Mouse (Mus musculus): ENCODE measurements around the gene Sycp2l. TPM values are rescaled to one million over a fixed set of nuclear protein-coding genes. Genes with fewer than 3 reads are reported as not detected.

The Sycp2l gene
- polyA plus RNA-seq, 1 experiment from 2014 or later = not detected

DNA sequence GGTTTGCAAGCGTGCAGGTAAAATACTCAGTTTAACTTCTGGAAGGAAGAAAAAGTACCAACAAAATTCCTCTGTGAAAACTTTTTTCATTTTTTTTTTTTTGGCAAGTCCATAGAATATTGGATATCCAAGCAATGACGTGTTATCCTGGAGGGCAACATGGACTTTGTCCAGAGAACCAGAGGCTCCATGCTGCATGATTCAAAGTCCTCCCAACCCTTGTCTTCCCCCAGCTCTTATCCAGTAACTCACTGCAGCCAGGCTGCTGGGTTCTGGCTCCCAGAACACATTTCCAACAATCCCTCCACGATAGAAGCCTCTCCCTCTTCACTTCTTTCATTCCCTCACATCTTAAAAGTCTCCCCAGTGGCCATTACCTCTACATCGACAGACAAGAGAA, 97.2 kb downstream of the Sycp2l start:
- no peaks in the 10 kb centered on the region for H3K27me3 ChIP-seq (ENCODE audit: control insufficient read depth, insufficient read depth, low read length)
- WGBS = 88% methylated on average over 4 of the region's 4 CpGs
- H3K36me3 ChIP-seq (ENCODE audit: control insufficient read depth, insufficient read depth, low read length) = no peaks in the 10 kb centered on the region
- H3K4me2 ChIP-seq (replicated peaks; ENCODE audit: low read depth, low read length) = no peak overlapping the region
- no peak for ATAC-seq (ENCODE audit: low FRiP score)
- no peaks in the 10 kb centered on the region for H3K4me1 ChIP-seq (replicated peaks; ENCODE audit: control insufficient read depth, insufficient read depth, low read length)
- no peak overlapping the region for H3K4me3 ChIP-seq (ENCODE audit: low read depth, low read length)
- DNase-seq (ENCODE audit: low spot score) = no peak
- no peak overlapping the region for H3K27ac ChIP-seq (ENCODE audit: low read depth, low read length)
- no peaks in the 10 kb centered on the region for H3K9me3 ChIP-seq (ENCODE audit: control insufficient read depth, low read length)
- no peak overlapping the region for H3K9ac ChIP-seq (ENCODE audit: low read depth, low read length)

DNA sequence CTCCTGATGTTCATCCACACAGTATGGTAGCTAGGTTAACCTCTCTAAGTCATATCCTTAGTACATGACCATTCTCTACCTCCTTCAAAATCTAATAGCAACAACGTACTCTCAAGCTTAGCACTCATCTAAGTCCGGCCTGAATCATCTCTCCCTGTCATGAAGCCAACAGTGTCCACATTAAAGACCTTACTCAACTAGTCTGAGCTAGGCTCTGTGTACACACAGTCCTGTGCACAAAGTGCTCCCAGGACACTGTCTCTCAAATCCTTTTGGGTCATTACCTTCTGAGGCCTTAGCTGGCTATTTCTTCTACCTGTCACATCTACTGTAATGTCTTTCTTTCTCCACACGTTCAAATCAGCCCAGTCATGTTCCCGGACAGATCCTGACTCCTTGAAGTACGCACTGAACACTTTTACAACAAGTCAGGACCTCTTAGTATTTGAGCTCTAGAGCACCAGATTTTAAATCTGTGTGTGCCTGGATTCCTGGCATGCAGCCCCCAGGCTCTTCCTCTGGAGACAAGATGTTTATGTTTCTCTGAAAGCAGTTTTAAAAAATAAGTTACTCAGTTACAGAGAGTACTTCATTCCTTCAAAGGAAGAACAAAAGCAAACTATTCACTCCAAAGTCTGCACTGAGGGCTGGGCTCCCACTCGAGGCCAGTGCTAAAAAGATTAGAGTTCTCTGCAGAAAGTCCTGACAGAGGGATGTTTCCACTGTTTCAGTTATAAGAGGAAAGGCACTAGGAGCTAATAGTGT, 98.6 kb downstream of the Sycp2l start:
- ATAC-seq (ENCODE audit: low FRiP score) (no peak), DNase-seq (ENCODE audit: low spot score) (no peak)
- no peaks in the 10 kb centered on the region for H3K9me3 ChIP-seq (ENCODE audit: control insufficient read depth, low read length)
- no peaks in the 10 kb centered on the region for H3K4me1 ChIP-seq (replicated peaks; ENCODE audit: control insufficient read depth, insufficient read depth, low read length)
- H3K9ac ChIP-seq (ENCODE audit: low read depth, low read length) = no peak overlapping the region
- no peaks in the 10 kb centered on the region for H3K36me3 ChIP-seq (ENCODE audit: control insufficient read depth, insufficient read depth, low read length)
- WGBS = 76% methylated on average over 6 of the region's 6 CpGs
- no peak overlapping the region for H3K27ac ChIP-seq (ENCODE audit: low read depth, low read length)
- H3K4me3 ChIP-seq (ENCODE audit: low read depth, low read length) = no peak overlapping the region
- H3K27me3 ChIP-seq (ENCODE audit: control insufficient read depth, insufficient read depth, low read length) = no peaks in the 10 kb centered on the region
- no peak overlapping the region for H3K4me2 ChIP-seq (replicated peaks; ENCODE audit: low read depth, low read length)

DNA sequence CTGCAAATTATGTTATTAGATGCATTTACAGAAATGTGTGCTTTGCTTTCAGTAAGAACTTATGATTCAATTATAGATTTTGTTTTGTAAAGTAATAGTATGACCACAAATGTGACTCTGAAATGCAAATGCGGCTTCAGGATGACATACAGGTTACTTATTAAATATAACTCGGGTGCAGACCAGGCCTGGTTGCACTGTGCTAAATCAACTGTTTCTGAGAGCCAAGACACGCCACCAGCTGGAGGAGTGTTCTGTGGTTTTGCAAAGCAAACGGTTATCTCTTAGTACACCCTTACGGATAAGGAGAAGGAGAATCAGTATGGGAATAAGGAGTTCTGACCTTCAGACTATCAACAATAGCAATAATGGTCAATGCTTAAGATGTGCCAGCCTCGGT, 101.6 kb downstream of the Sycp2l start:
- Histone ChIP-seq H3K9ac (ENCODE audit: low read depth, low read length) (no peak overlapping the region), H3K27ac (ENCODE audit: low read depth, low read length) (no peak overlapping the region), H3K4me1 (replicated peaks; ENCODE audit: control insufficient read depth, insufficient read depth, low read length) (no peaks in the 10 kb centered on the region), H3K36me3 (ENCODE audit: control insufficient read depth, insufficient read depth, low read length) (no peaks in the 10 kb centered on the region), H3K9me3 (ENCODE audit: control insufficient read depth, low read length) (no peaks in the 10 kb centered on the region), H3K4me3 (ENCODE audit: low read depth, low read length) (no peak overlapping the region), H3K4me2 (replicated peaks; ENCODE audit: low read depth, low read length) (no peak overlapping the region), H3K27me3 (ENCODE audit: control insufficient read depth, insufficient read depth, low read length) (no peaks in the 10 kb centered on the region)
- 86% methylated on average over 6 of the region's 6 CpGs for WGBS
- DNase-seq (ENCODE audit: low spot score) = no peak
- no peak for ATAC-seq (ENCODE audit: low FRiP score)

DNA sequence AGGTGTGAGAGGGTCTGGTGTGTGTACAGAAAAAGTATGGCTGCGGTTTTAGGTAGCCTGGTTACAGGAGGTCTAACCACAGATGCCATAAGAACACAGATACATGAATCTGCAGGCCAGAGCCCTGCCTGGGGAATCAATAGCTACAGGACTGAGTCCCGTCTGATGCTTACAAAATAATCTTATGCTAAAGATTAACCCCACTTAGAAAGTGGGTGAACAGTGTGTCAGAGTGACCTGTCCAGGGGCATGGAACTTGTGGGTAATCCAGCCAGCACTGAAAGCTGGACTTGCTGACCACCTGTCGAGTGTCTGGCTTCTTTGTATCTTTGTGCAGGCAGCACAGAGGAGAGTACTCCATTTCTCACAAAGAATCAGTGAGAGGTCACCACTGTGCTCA, 102.1 kb downstream of the Sycp2l start:
- DNase-seq (ENCODE audit: low spot score) (no peak), ATAC-seq (ENCODE audit: low FRiP score) (no peak)
- H3K36me3 ChIP-seq (ENCODE audit: control insufficient read depth, insufficient read depth, low read length) = no peaks in the 10 kb centered on the region
- H3K9ac ChIP-seq (ENCODE audit: low read depth, low read length) = no peak overlapping the region
- no peaks in the 10 kb centered on the region for H3K9me3 ChIP-seq (ENCODE audit: control insufficient read depth, low read length)
- WGBS = 72% methylated on average over 3 of the region's 3 CpGs
- H3K27me3 ChIP-seq (ENCODE audit: control insufficient read depth, insufficient read depth, low read length) = no peaks in the 10 kb centered on the region
- no peak overlapping the region for H3K27ac ChIP-seq (ENCODE audit: low read depth, low read length)
- H3K4me1 ChIP-seq (replicated peaks; ENCODE audit: control insufficient read depth, insufficient read depth, low read length) = no peaks in the 10 kb centered on the region
- no peak overlapping the region for H3K4me3 ChIP-seq (ENCODE audit: low read depth, low read length)
- no peak overlapping the region for H3K4me2 ChIP-seq (replicated peaks; ENCODE audit: low read depth, low read length)

DNA sequence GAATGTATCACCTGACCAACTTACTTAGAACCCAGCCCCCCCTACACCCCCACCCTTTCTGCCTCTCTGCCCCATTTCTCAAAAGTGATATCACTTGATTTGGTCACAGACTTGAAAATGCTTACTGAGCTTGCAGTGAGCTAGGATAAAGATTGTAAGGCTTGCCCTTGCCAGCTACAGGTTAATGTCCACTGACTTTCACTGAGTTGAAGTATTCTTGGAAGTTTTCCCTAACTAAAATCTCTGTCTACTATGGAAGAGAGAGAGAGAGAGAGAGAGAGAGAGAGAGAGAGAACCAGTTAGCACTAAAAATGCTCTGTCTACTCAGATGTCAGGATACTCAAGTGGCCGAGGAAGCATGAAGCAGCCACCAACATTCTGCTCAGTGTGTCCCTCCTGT, 104.9 kb downstream of the Sycp2l start:
- Histone ChIP-seq H3K4me3 (ENCODE audit: low read depth, low read length) (peak overlapping the region; percentile 73; the same call in 1 of the 2 replicates), H3K9ac (ENCODE audit: low read depth, low read length) (no peak overlapping the region), H3K9me3 (ENCODE audit: control insufficient read depth, low read length) (no peaks in the 10 kb centered on the region), H3K27me3 (ENCODE audit: control insufficient read depth, insufficient read depth, low read length) (no peaks in the 10 kb centered on the region), H3K27ac (ENCODE audit: low read depth, low read length) (no peak overlapping the region), H3K4me1 (replicated peaks; ENCODE audit: control insufficient read depth, insufficient read depth, low read length) (no peaks in the 10 kb centered on the region), H3K4me2 (replicated peaks; ENCODE audit: low read depth, low read length) (peak overlapping the region; percentile 37; the same call in 1 of the 2 replicates), H3K36me3 (ENCODE audit: control insufficient read depth, insufficient read depth, low read length) (no peaks in the 10 kb centered on the region)
- no peak for ATAC-seq (ENCODE audit: low FRiP score)
- 36% methylated on average over 1 of the region's 1 CpGs for WGBS
- no peak for DNase-seq (ENCODE audit: low spot score)

DNA sequence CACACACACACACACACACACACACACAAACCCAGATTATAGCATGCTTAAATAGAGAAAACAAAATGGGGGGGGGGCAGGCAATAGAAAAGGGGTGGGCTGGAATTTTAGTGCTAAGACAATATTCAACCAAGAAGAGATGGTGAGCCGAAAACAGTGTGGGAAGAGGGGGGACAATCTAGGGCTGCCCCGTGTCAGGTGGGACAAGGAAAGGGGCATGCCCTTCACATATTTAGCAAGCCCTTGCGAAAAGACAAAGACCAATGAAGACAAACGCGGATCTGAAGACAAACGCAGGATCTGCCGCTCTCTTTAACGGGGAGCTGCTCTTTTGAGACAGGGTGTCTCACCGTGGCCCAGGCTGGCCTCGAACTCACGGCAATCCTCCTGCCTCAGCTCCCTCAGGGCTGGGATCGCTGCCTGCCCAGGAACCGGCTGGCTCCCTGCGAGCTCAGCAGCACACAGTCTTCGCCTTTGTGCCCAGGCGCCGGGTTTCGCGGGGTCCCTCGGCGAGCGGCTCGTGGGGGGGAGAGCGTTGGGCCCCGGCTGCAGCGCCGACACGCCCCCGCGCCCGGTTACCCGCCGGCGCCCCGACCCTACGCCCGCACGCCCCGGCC, 105.7 kb downstream of the Sycp2l start:
- no peaks in the 10 kb centered on the region for H3K9me3 ChIP-seq (ENCODE audit: control insufficient read depth, low read length)
- H3K36me3 ChIP-seq (ENCODE audit: control insufficient read depth, insufficient read depth, low read length) = no peaks in the 10 kb centered on the region
- no peaks in the 10 kb centered on the region for H3K27me3 ChIP-seq (ENCODE audit: control insufficient read depth, insufficient read depth, low read length)
- ATAC-seq (ENCODE audit: low FRiP score) = peak; percentile 87
- DNase-seq (ENCODE audit: low spot score) = peak; percentile 74
- 3% methylated on average over 37 of the region's 39 CpGs for WGBS
- H3K4me3 ChIP-seq (ENCODE audit: low read depth, low read length) = peak overlapping the region; percentile 73
- peak overlapping the region; percentile 37 for H3K4me2 ChIP-seq (replicated peaks; ENCODE audit: low read depth, low read length)
- H3K27ac ChIP-seq (ENCODE audit: low read depth, low read length) = peak overlapping the region; percentile 67
- no peaks in the 10 kb centered on the region for H3K4me1 ChIP-seq (replicated peaks; ENCODE audit: control insufficient read depth, insufficient read depth, low read length)
- H3K9ac ChIP-seq (ENCODE audit: low read depth, low read length) = peak overlapping the region; percentile 89

DNA sequence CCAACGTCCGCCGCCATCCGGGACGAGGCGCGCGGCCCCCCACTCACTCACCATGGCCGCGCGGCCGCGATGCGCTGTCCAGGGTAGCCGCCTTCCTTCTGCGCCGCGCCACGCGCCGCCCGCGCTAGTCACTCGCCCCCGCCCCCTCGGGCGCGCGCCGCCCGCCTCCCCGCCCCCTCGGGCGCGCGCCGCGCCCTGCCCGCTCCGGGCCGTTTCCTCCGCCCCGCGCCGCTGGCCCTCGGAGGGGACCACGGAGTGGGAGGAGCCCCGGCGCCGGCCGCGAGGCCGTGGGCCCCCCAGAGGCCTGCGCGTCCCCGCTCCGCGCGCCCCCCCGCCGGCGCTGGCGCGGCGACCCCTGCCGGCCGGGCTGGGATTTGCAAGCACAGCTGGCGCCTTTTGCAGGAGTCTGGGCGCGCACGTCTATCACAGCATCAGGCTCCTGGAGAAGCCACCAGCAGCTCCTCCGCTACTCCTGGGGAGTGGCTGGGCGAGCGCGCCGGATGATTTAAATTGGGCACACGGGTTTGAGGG, 106.3 kb downstream of the Sycp2l start, which contains the start of gene Elovl2:
TSS of gene Elovl2 (minus strand) at position 102 of the 531 bp plus-strand sequence.
- peak; percentile 88 for DNase-seq (ENCODE audit: low spot score)
- peak; percentile 96 for ATAC-seq (ENCODE audit: low FRiP score)
- no peaks in the 10 kb centered on the region for H3K4me1 ChIP-seq (replicated peaks; ENCODE audit: control insufficient read depth, insufficient read depth, low read length)
- WGBS = 2% methylated on average over 26 of the region's 77 CpGs
- no peaks in the 10 kb centered on the region for H3K9me3 ChIP-seq (ENCODE audit: control insufficient read depth, low read length)
- peak within 1 kb of the TSS; percentile 67 for H3K27ac ChIP-seq (ENCODE audit: low read depth, low read length)
- no peaks in the 10 kb centered on the region for H3K27me3 ChIP-seq (ENCODE audit: control insufficient read depth, insufficient read depth, low read length)
- H3K36me3 ChIP-seq (ENCODE audit: control insufficient read depth, insufficient read depth, low read length) = no peaks in the 10 kb centered on the region
- peak within 1 kb of the TSS; percentile 37 for H3K4me2 ChIP-seq (replicated peaks; ENCODE audit: low read depth, low read length)
- H3K4me3 ChIP-seq (ENCODE audit: low read depth, low read length) = peak within 1 kb of the TSS; percentile 73
- peak within 1 kb of the TSS; percentile 89 for H3K9ac ChIP-seq (ENCODE audit: low read depth, low read length)

Data from hindbrain, embryonic 11.5 days (tissue).